29 mouse cellular contexts compared by ENCODE assay signal in genomic region chr14:61955416-61955815, GRCm38 (mm10).
"Had no signal": no experiment of that assay in that cellular context is flagged by ENCODE, and none has a peak within 500 bp of the region (broad histone marks: within the 10 kb centered on the region; RNA-seq: fewer than 3 reads in every experiment).

No protein-coding gene starts in this region.

- H3K9me3 ChIP-seq: limb, embryonic 10.5 days; limb, embryonic 12.5 days; limb, embryonic 13.5 days; limb, embryonic 15.5 days; liver, embryonic 12.5 days; liver, embryonic 13.5 days; liver, embryonic 15.5 days; lung, embryonic 15.5 days; megakaryocyte, embryonic 14.5 days; midbrain, embryonic 10.5 days; midbrain, embryonic 12.5 days; midbrain, embryonic 13.5 days; midbrain, embryonic 15.5 days had no signal

- H3K27ac ChIP-seq: limb, embryonic 10.5 days; limb, embryonic 12.5 days; limb, embryonic 13.5 days; limb, embryonic 15.5 days; liver, embryonic 12.5 days; liver, embryonic 13.5 days; liver, embryonic 14.5 days; liver, embryonic 15.5 days; lung, embryonic 15.5 days; macrophage; midbrain, embryonic 10.5 days; midbrain, embryonic 12.5 days; midbrain, embryonic 13.5 days; midbrain, embryonic 15.5 days had no signal

- H3K4me2 ChIP-seq: limb, embryonic 12.5 days; limb, embryonic 13.5 days; limb, embryonic 15.5 days; liver, embryonic 11.5 days; liver, embryonic 12.5 days; liver, embryonic 13.5 days; liver, embryonic 15.5 days; lung, embryonic 14.5 days; lung, embryonic 15.5 days; midbrain, embryonic 11.5 days; midbrain, embryonic 12.5 days; midbrain, embryonic 13.5 days; midbrain, embryonic 15.5 days had no signal

- H3K27me3 ChIP-seq: limb, embryonic 12.5 days; limb, embryonic 13.5 days; limb, embryonic 15.5 days; liver, embryonic 12.5 days; liver, embryonic 13.5 days; liver, embryonic 15.5 days; lung, embryonic 15.5 days; megakaryocyte, embryonic 14.5 days; midbrain, embryonic 12.5 days; midbrain, embryonic 13.5 days; midbrain, embryonic 15.5 days had no signal

- DNase-seq: left cerebral cortex, postnatal 4 days; liver; liver, embryonic 13.5 days; liver, postnatal 0 days; lung, adult 18-20 months; lung, adult 2 months; lung, embryonic 14.5 days; lung, postnatal 10 days; lung, postnatal 14 days; lung, postnatal 36 days; lung, postnatal 4 days; midbrain, embryonic 14.5 days had no signal

- H3K36me3 ChIP-seq: limb, embryonic 10.5 days; limb, embryonic 12.5 days; limb, embryonic 13.5 days; limb, embryonic 15.5 days; liver, embryonic 12.5 days; liver, embryonic 13.5 days; liver, embryonic 15.5 days; lung, embryonic 15.5 days; midbrain, embryonic 10.5 days; midbrain, embryonic 12.5 days; midbrain, embryonic 13.5 days; midbrain, embryonic 15.5 days had no signal

- H3K4me1 ChIP-seq: liver, embryonic 12.5 days; liver, embryonic 13.5 days; liver, embryonic 15.5 days; megakaryocyte, embryonic 14.5 days; midbrain, embryonic 10.5 days; midbrain, embryonic 12.5 days; midbrain, embryonic 13.5 days; midbrain, embryonic 15.5 days had no signal

- H3K4me3 ChIP-seq: limb, embryonic 10.5 days; limb, embryonic 12.5 days; limb, embryonic 13.5 days; limb, embryonic 15.5 days; liver, embryonic 12.5 days; liver, embryonic 13.5 days; liver, embryonic 15.5 days; lung, embryonic 15.5 days; megakaryocyte, embryonic 14.5 days; midbrain, embryonic 10.5 days; midbrain, embryonic 12.5 days; midbrain, embryonic 13.5 days; midbrain, embryonic 15.5 days; myocyte had no signal

- H3K9ac ChIP-seq: limb, embryonic 12.5 days; limb, embryonic 13.5 days; limb, embryonic 15.5 days; liver, embryonic 12.5 days; liver, embryonic 13.5 days; liver, embryonic 14.5 days; liver, embryonic 15.5 days; liver, postnatal 0 days; lung, embryonic 14.5 days; lung, embryonic 15.5 days; midbrain, embryonic 12.5 days; midbrain, embryonic 13.5 days; midbrain, embryonic 15.5 days had no signal
